Mouse (Mus musculus) embryo, embryonic 11.5 days (tissue): ENCODE measurements around the gene Ppp1r18.

Experiments
- DNase-seq: peaks from one replicate; pipeline ENCODE4 v3.0.0-alpha.2; 2012; ENCODE audit warnings: low read depth, low spot score

Ppp1r18 gene

GRCm38 (mm10) chr17:35865481-35866280 lies at the start of gene Ppp1r18:
Gene Ppp1r18, plus strand, starts transcription at chr17:35865593.
- DNase-seq = peak; percentile 77

DNA sequence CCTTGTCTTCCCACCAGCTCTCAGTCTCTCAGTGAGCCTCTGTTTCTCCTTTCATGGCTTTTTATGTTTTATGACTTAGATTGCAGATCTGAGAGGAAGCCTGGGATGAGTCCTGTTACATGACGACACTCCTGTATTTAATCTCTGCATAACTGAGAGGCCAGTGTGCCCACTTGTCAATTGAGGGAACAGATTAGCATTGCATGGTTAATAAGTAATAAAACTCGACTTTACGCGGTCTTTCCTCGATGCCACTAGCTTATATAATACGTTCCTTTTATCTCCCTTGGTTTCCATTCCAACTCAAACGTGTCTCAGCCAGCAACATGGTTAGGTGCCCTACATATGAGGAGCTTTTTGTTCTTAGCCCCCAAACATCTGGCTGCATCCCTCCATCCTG lies 49.6 kb upstream of the Ppp1r18 start:
- no peak for DNase-seq

GRCm38 (mm10) chr17:35816686-35817085 lies 48.7 kb upstream of the Ppp1r18 start:
- no peak for DNase-seq

- DNase-seq = no peak
These were observed 48.2 kb upstream of the Ppp1r18 start for GRCm38 (mm10) chr17:35817226-35817625.

DNA sequence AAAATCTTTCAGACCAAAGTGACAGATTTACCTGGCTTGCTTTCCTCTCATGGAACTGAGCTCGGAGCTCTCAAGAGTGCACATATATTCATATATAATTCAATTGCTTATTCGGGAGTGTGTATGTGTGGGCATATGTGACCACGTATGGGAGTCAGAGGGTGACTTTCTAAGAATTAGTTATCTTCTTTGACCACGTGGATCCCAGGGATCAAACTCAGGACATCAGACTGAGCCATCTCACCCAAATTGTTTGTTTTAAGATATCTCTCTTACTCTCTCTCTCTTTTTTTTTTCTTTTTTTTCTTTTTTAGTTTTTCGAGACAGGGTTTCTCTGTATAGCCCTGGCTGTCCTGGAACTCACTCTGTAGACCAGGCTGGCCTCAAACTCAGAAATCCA lies 45.3 kb upstream of the Ppp1r18 start:
- DNase-seq = no peak

GRCm38 (mm10) chr17:35821439-35822430 lies 43.7 kb upstream of the Ppp1r18 start, which contains the start of gene Ier3:
Gene Ier3, plus strand, starts transcription at chr17:35821684.
- DNase-seq = no peak

DNA sequence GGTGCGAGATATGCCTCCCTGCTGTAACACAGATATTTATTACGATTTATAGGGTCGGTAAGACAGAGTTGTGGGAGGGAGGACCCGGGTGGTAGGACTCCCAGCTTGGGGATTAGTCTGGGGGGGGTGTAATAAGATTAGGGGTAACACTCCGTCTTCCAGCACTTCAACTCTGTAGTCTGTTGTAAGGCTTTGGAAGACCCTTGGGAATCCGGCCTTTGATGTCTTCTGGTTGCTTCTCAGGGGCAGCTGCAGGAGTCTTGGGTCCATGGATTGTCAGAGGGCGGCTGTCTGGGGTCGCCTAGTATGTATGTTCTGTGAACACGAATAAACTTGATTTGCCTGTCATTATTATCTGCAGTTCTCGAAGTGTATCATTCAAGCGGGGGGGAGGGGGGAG lies 42.8 kb upstream of the Ppp1r18 start:
- no peak for DNase-seq

GRCm38 (mm10) chr17:35822964-35823937 lies 42.1 kb upstream of the Ppp1r18 start, which contains the start of gene Flot1:
Gene Flot1, plus strand, starts transcription at chr17:35823230.
- DNase-seq = peak; percentile 79

DNA sequence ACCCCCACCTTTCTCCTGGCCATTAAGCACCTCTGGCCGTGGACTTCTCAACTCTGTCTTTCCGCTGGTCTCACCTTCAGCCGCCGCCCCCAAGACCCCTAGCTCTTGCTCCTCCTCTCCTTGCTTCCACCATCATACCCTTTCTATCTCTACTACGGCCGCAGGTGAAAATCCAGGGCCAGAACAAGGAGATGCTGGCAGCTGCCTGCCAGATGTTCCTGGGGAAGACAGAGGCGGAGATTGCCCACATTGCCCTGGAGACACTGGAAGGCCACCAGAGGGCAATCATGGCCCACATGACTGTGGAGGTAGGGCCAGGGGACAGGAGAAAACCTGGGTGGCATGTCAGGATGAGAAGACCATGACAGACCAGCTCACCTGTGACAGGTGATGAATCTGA lies 41.0 kb upstream of the Ppp1r18 start:
- DNase-seq = no peak

DNA sequence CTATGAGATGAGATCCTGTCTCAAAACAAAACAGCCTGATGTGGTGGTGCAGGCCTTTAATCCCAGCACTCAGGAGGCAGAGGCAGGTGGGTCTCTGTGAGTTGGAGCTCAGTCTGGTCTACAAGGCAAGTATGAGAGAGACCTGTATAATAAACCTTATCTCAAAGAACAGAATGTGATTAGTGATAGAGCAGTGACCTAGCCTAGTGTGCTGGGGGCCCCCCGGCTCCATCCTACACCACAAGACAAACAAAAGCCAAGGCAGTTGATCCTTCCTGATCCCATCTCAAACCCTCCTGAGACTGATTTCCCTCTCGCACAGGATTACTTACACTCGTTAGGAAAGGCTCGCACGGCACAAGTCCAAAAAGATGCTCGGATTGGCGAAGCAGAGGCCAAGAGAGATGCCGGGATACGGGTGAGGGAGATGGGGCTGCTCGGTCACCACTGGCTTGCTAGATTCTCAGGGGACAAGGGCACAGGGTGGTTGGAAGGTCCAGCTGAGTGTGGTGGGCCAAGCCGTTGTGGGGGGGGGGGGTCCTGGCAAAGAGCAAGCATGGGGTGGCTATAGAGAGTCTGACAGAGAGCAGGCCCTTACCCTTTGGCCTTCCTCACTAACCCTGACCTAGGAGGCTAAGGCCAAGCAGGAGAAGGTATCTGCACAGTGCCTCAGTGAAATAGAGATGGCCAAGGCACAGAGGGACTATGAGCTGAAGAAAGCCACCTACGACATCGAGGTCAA lies 40.1 kb upstream of the Ppp1r18 start:
- DNase-seq = no peak

DNA sequence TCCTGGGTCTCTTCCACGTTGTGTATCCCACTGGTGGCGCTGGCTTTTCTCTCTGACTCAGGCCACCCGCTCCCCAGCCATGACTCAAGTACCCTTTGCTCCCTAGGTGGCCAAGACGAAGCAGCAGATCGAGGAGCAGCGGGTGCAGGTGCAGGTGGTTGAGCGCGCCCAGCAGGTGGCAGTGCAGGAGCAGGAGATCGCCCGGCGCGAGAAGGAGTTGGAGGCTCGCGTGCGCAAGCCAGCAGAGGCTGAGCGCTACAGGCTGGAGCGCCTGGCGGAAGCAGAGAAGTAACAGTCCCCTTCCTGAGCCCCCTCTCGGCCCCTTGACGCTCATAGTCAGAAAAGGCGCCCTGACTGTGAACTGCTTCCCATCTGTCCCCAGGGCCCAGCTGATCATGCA lies 35.7 kb upstream of the Ppp1r18 start:
- peak; percentile 68 for DNase-seq

GRCm38 (mm10) chr17:35832400-35833238 lies 32.8 kb upstream of the Ppp1r18 start:
- DNase-seq = no peak

GRCm38 (mm10) chr17:35833239-35833751 lies 32.1 kb upstream of the Ppp1r18 start:
- DNase-seq = no peak

GRCm38 (mm10) chr17:35833894-35834293 lies 31.5 kb upstream of the Ppp1r18 start:
- DNase-seq = no peak

- DNase-seq = no peak
These were observed 30.5 kb upstream of the Ppp1r18 start for GRCm38 (mm10) chr17:35834696-35835422.

DNA sequence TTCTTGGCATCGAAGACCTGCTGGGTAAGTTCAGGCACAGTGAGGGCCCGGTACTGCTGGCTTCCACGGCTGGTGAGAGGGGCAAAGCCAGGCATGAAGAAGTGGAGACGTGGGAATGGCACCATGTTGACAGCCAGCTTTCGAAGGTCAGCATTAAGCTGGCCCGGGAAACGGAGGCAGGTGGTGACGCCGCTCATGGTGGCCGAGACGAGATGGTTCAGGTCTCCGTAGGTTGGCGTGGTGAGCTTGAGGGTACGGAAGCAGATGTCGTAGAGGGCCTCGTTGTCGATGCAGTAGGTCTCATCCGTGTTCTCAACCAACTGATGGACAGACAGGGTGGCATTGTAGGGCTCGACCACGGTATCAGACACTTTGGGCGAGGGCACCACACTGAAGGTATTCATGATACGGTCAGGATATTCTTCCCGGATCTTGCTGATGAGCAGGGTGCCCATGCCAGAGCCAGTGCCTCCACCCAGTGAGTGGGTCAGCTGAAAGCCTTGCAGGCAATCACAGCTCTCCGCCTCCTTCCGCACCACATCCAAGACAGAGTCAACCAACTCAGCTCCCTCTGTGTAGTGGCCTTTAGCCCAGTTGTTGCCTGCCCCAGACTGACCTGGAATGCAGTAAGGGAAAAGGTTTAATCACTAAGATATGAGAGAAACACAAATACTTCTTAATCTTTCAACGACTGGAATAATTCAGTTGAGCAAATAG lies 29.8 kb upstream of the Ppp1r18 start:
- no peak for DNase-seq

- DNase-seq = peak; percentile 75
These were observed 29.0 kb upstream of the Ppp1r18 start for GRCm38 (mm10) chr17:35836178-35836965.
